Mouse (Mus musculus): ENCODE data around the gene Eva1c. TPM values are rescaled to one million over a fixed set of nuclear protein-coding genes. Genes with fewer than 3 reads are reported as not detected.

The Eva1c gene
- polyA plus RNA-seq, 1 experiment = 10.6 TPM

DNA sequence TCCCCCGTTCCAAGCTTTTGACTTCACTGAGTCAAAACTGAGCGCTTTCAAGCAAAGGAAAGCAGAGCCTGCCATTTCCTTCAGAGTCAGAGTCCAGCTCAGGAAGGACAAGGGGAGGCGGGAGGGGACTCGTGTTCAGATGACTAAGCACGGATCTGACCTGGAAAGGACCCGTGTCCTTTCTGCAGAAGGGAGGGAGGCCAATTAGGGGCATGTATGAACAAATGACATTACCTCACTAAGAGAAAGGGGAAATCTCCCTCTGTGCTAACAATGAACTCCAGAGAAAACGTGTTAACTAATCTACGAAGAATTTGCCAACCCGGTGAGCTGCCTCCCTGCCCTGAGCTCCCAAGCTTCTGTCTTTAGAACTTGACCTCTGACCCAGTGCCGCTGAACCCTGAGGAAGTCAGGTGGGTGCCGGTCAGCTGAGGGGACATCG lies 89.5 kb downstream of the Eva1c start:
- H3K4me1 ChIP-seq (ENCODE audit: control insufficient read depth, insufficient read depth, low read length) = no peaks in the 10 kb centered on the region
- no peak overlapping the region for H3K4me3 ChIP-seq (replicated peaks; ENCODE audit: control insufficient read depth, low read depth, low read length)
- WGBS = 7% methylated on average over 12 of the region's 12 CpGs
- no peak overlapping the region for H3K27ac ChIP-seq (ENCODE audit: control insufficient read depth, insufficient read depth, low read depth, low read length, poor library complexity)
- no peak for TF ChIP-seq POLR2A (IDR thresholded peaks at IDR 0.05; ENCODE audit: borderline replicate concordance, control insufficient read depth, low read depth, low read length)
- TF ChIP-seq CTCF (IDR thresholded peaks at IDR 0.05; ENCODE audit: control insufficient read depth, insufficient read depth, low read length) = no peak

DNA sequence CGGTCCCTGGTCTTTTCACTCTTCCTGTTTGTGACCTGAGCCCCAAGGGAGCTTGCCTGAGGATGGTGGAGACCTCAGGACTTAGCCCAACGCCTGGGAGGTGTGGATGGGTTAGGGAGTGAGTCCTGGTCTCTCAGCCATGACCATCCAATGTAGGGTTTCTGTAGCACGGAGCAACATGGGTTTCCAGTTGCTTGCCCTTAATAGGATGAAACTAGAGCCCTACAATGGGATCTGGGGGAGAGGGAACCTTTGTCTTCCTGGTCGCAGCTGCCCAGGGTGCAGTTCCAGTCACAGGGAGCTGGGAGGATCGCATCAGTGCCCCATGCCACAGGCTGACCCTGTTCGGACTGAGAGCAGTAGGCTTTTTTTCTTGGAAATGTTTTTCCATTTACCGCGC lies 90.6 kb downstream of the Eva1c start:
- TF ChIP-seq CTCF (IDR thresholded peaks at IDR 0.05; ENCODE audit: control insufficient read depth, insufficient read depth, low read length) (no peak), POLR2A (IDR thresholded peaks at IDR 0.05; ENCODE audit: borderline replicate concordance, control insufficient read depth, low read depth, low read length) (no peak)
- Histone ChIP-seq H3K4me3 (replicated peaks; ENCODE audit: control insufficient read depth, low read depth, low read length) (no peak overlapping the region), H3K27ac (ENCODE audit: control insufficient read depth, insufficient read depth, low read depth, low read length, poor library complexity) (no peak overlapping the region), H3K4me1 (ENCODE audit: control insufficient read depth, insufficient read depth, low read length) (no peaks in the 10 kb centered on the region)
- 80% methylated on average over 8 of the region's 8 CpGs for WGBS

- Histone ChIP-seq H3K27ac (ENCODE audit: control insufficient read depth, insufficient read depth, low read depth, low read length, poor library complexity) (no peak overlapping the region), H3K4me3 (replicated peaks; ENCODE audit: control insufficient read depth, low read depth, low read length) (no peak overlapping the region), H3K4me1 (ENCODE audit: control insufficient read depth, insufficient read depth, low read length) (no peaks in the 10 kb centered on the region)
- TF ChIP-seq CTCF (IDR thresholded peaks at IDR 0.05; ENCODE audit: control insufficient read depth, insufficient read depth, low read length) (no peak), POLR2A (IDR thresholded peaks at IDR 0.05; ENCODE audit: borderline replicate concordance, control insufficient read depth, low read depth, low read length) (no peak)
- 57% methylated on average over 10 of the region's 10 CpGs for WGBS
Measured at GRCm38 (mm10) chr16:90921471-90922159, 95.1 kb downstream of the Eva1c start.

GRCm38 (mm10) chr16:90924606-90925370 lies 98.3 kb downstream of the Eva1c start:
- Histone ChIP-seq H3K27ac (ENCODE audit: control insufficient read depth, insufficient read depth, low read depth, low read length, poor library complexity) (no peak overlapping the region), H3K4me1 (ENCODE audit: control insufficient read depth, insufficient read depth, low read length) (no peaks in the 10 kb centered on the region), H3K4me3 (replicated peaks; ENCODE audit: control insufficient read depth, low read depth, low read length) (no peak overlapping the region)
- no peak for TF ChIP-seq CTCF (IDR thresholded peaks at IDR 0.05; ENCODE audit: control insufficient read depth, insufficient read depth, low read length)
- no peak for TF ChIP-seq POLR2A (IDR thresholded peaks at IDR 0.05; ENCODE audit: borderline replicate concordance, control insufficient read depth, low read depth, low read length)
- 75% methylated on average over 13 of the region's 13 CpGs for WGBS

DNA sequence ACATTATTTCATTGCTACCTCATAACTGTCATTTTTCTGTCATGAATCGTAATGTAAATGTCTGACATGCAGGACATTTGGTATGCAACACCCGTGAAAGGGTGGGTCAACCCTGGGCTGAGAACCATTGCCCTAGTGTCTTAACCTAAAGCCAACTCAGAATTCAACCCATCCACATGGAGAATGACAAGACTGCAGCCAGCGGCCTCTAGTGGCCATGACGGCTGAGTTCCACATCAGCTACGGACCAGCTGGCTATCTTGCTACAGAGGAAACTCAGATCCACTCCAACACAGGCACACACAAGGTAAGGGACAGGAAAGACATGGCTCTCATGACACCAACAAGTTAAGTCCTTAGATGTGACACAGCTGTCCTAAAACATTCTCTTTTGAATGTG lies 98.9 kb downstream of the Eva1c start:
- Histone ChIP-seq H3K27ac (ENCODE audit: control insufficient read depth, insufficient read depth, low read depth, low read length, poor library complexity) (no peak overlapping the region), H3K4me3 (replicated peaks; ENCODE audit: control insufficient read depth, low read depth, low read length) (no peak overlapping the region), H3K4me1 (ENCODE audit: control insufficient read depth, insufficient read depth, low read length) (no peaks in the 10 kb centered on the region)
- TF ChIP-seq CTCF (IDR thresholded peaks at IDR 0.05; ENCODE audit: control insufficient read depth, insufficient read depth, low read length) = peak; percentile 73
- no peak for TF ChIP-seq POLR2A (IDR thresholded peaks at IDR 0.05; ENCODE audit: borderline replicate concordance, control insufficient read depth, low read depth, low read length)
- WGBS = 29% methylated on average over 5 of the region's 5 CpGs

DNA sequence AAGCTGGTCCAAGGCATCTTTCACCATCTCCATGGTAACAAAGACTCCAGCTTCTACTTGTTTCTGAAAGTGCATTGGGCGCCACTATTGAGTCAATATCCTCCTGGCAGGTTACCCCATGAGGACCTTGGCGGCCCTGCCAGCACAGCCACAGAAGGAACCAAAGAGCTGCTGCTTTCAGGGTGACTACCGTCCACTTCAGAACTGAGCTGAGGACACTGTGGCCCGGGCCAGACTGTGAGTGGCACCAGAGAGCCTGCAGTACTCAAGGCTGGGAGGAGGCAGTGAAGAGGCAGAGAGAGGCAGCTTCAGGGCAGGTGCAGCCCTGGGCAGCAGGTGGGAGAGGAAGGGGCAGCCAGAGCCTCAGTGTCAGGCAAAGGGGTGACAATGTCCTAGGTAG lies 100.9 kb downstream of the Eva1c start:
- no peak overlapping the region for H3K4me3 ChIP-seq (replicated peaks; ENCODE audit: control insufficient read depth, low read depth, low read length)
- 84% methylated on average over 4 of the region's 4 CpGs for WGBS
- H3K4me1 ChIP-seq (ENCODE audit: control insufficient read depth, insufficient read depth, low read length) = no peaks in the 10 kb centered on the region
- TF ChIP-seq POLR2A (IDR thresholded peaks at IDR 0.05; ENCODE audit: borderline replicate concordance, control insufficient read depth, low read depth, low read length) (no peak), CTCF (IDR thresholded peaks at IDR 0.05; ENCODE audit: control insufficient read depth, insufficient read depth, low read length) (no peak)
- H3K27ac ChIP-seq (ENCODE audit: control insufficient read depth, insufficient read depth, low read depth, low read length, poor library complexity) = no peak overlapping the region

GRCm38 (mm10) chr16:90933534-90934176 lies 107.1 kb downstream of the Eva1c start:
- Histone ChIP-seq H3K27ac (ENCODE audit: control insufficient read depth, insufficient read depth, low read depth, low read length, poor library complexity) (no peak overlapping the region), H3K4me3 (replicated peaks; ENCODE audit: control insufficient read depth, low read depth, low read length) (peak overlapping the region; percentile 72), H3K4me1 (ENCODE audit: control insufficient read depth, insufficient read depth, low read length) (no peaks in the 10 kb centered on the region)
- TF ChIP-seq POLR2A (IDR thresholded peaks at IDR 0.05; ENCODE audit: borderline replicate concordance, control insufficient read depth, low read depth, low read length) (no peak), CTCF (IDR thresholded peaks at IDR 0.05; ENCODE audit: control insufficient read depth, insufficient read depth, low read length) (no peak)
- WGBS = 28% methylated on average over 13 of the region's 13 CpGs

GRCm38 (mm10) chr16:90934193-90934686 lies 107.7 kb downstream of the Eva1c start:
- H3K4me3 ChIP-seq (replicated peaks; ENCODE audit: control insufficient read depth, low read depth, low read length) = peak overlapping the region; percentile 72
- no peaks in the 10 kb centered on the region for H3K4me1 ChIP-seq (ENCODE audit: control insufficient read depth, insufficient read depth, low read length)
- under 1% methylated on average over 38 of the region's 38 CpGs for WGBS
- TF ChIP-seq CTCF (IDR thresholded peaks at IDR 0.05; ENCODE audit: control insufficient read depth, insufficient read depth, low read length) = no peak
- TF ChIP-seq POLR2A (IDR thresholded peaks at IDR 0.05; ENCODE audit: borderline replicate concordance, control insufficient read depth, low read depth, low read length) = 0 out of 2 replicates have a peak, but pooled peaks have one; percentile 17
- H3K27ac ChIP-seq (ENCODE audit: control insufficient read depth, insufficient read depth, low read depth, low read length, poor library complexity) = peak overlapping the region; percentile 59; the same call in 1 of the 2 replicates
